Mouse (Mus musculus) ES-Bruce4 (cell line): ENCODE results near the gene Got2.

Source experiments
- EP300 ChIP-seq: IDR thresholded peaks from 2 replicates; pipeline ENCODE4 v1.6.1; 2011; ENCODE audit warnings: low read depth, low read length; ENCODE audit not compliant: insufficient read depth
- POLR2A ChIP-seq: IDR thresholded peaks from one replicate; pipeline ENCODE4 v1.8.1; 2011; ENCODE audit warnings: low read length; ENCODE audit not compliant: insufficient read depth

DNA sequence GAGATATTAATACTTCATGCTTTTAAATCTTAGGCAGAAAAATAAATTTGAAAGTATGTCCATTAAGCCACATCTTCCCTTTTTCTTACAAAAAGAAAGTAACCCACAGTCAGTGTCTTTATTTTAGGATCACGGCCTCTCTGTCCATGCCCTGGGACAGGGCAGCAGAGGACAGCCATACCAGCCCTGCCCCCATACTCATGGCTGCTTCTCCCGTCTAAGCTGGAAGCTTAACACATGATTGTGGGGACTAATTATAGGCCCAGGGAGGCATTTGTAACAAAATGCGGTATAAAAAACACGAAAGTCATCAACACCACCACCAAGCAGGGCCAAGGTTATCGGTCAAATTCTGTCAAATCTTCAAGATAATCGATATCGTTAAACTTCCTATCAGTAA, 13.1 kb downstream of the Got2 start:
- no peak for TF ChIP-seq POLR2A
- no peak for TF ChIP-seq EP300
